Mouse (Mus musculus): ENCODE results near the gene Capn9. TPM values are rescaled to one million over a fixed set of nuclear protein-coding genes. Genes with fewer than 3 reads are reported as not detected.

Capn9 gene
- polyA plus RNA-seq, 1 experiment: not detected

- no peaks in the 10 kb centered on the region for H3K9me3 ChIP-seq (ENCODE audit: control insufficient read depth, low read length)
- TF ChIP-seq TAL1 (IDR thresholded peaks at IDR 0.05; ENCODE audit: low read length) (no peak), GATA1 (IDR thresholded peaks at IDR 0.05; ENCODE audit: low read length) (no peak)
- H3K27me3 ChIP-seq (ENCODE audit: control insufficient read depth): no peaks in the 10 kb centered on the region
- H3K36me3 ChIP-seq (ENCODE audit: control insufficient read depth): peaks cover 96% of the 10 kb centered on the region
- H3K4me1 ChIP-seq (ENCODE audit: control insufficient read depth): no peaks in the 10 kb centered on the region
- H3K4me3 ChIP-seq (replicated peaks): no peak overlapping the region
Measured at GRCm38 (mm10) chr8:124546371-124546770, 29.5 kb upstream of the Capn9 start.

GRCm38 (mm10) chr8:124546815-124547214 is 29.1 kb upstream of the Capn9 start:
- H3K4me1 ChIP-seq (ENCODE audit: control insufficient read depth): no peaks in the 10 kb centered on the region
- H3K27me3 ChIP-seq (ENCODE audit: control insufficient read depth): no peaks in the 10 kb centered on the region
- no peak overlapping the region for H3K4me3 ChIP-seq (replicated peaks)
- TF ChIP-seq GATA1 (IDR thresholded peaks at IDR 0.05; ENCODE audit: low read length) (no peak), TAL1 (IDR thresholded peaks at IDR 0.05; ENCODE audit: low read length) (no peak)
- H3K9me3 ChIP-seq (ENCODE audit: control insufficient read depth, low read length): no peaks in the 10 kb centered on the region
- peaks cover 96% of the 10 kb centered on the region for H3K36me3 ChIP-seq (ENCODE audit: control insufficient read depth)

GRCm38 (mm10) chr8:124547269-124547668 is 28.6 kb upstream of the Capn9 start:
- Histone ChIP-seq H3K36me3 (ENCODE audit: control insufficient read depth) (peaks cover 96% of the 10 kb centered on the region), H3K4me3 (replicated peaks) (no peak overlapping the region), H3K4me1 (ENCODE audit: control insufficient read depth) (no peaks in the 10 kb centered on the region), H3K9me3 (ENCODE audit: control insufficient read depth, low read length) (no peaks in the 10 kb centered on the region), H3K27me3 (ENCODE audit: control insufficient read depth) (no peaks in the 10 kb centered on the region)
- TF ChIP-seq TAL1 (IDR thresholded peaks at IDR 0.05; ENCODE audit: low read length) (no peak), GATA1 (IDR thresholded peaks at IDR 0.05; ENCODE audit: low read length) (no peak)

GRCm38 (mm10) chr8:124548187-124548586 is 27.7 kb upstream of the Capn9 start:
- H3K36me3 ChIP-seq (ENCODE audit: control insufficient read depth): peaks cover 94% of the 10 kb centered on the region

GRCm38 (mm10) chr8:124551011-124551661 is 24.8 kb upstream of the Capn9 start:
- Histone ChIP-seq H3K9me3 (ENCODE audit: control insufficient read depth, low read length) (no peaks in the 10 kb centered on the region), H3K36me3 (ENCODE audit: control insufficient read depth) (peaks cover 73% of the 10 kb centered on the region), H3K4me1 (ENCODE audit: control insufficient read depth) (no peaks in the 10 kb centered on the region; the same call in 1 of the 2 replicates), H3K27me3 (ENCODE audit: control insufficient read depth) (no peaks in the 10 kb centered on the region), H3K4me3 (replicated peaks) (no peak overlapping the region)
- no peak; the same call in 2 of the 3 replicates for TF ChIP-seq TAL1 (IDR thresholded peaks at IDR 0.05; ENCODE audit: low read length)
- TF ChIP-seq GATA1 (IDR thresholded peaks at IDR 0.05; ENCODE audit: low read length): no peak

More at GRCm38 (mm10) chr8:124548187-124548586, 27.7 kb upstream of the Capn9 start:
- Histone ChIP-seq H3K27me3 (ENCODE audit: control insufficient read depth) (no peaks in the 10 kb centered on the region), H3K9me3 (ENCODE audit: control insufficient read depth, low read length) (no peaks in the 10 kb centered on the region), H3K4me3 (replicated peaks) (no peak overlapping the region), H3K4me1 (ENCODE audit: control insufficient read depth) (no peaks in the 10 kb centered on the region)
- TF ChIP-seq GATA1 (IDR thresholded peaks at IDR 0.05; ENCODE audit: low read length): no peak
- TF ChIP-seq TAL1 (IDR thresholded peaks at IDR 0.05; ENCODE audit: low read length): no peak

- TF ChIP-seq TAL1 (IDR thresholded peaks at IDR 0.05; ENCODE audit: low read length): no peak
- no peak for TF ChIP-seq GATA1 (IDR thresholded peaks at IDR 0.05; ENCODE audit: low read length)
- no peaks in the 10 kb centered on the region; the same call in 1 of the 2 replicates for H3K4me1 ChIP-seq (ENCODE audit: control insufficient read depth)
- H3K9me3 ChIP-seq (ENCODE audit: control insufficient read depth, low read length): no peaks in the 10 kb centered on the region
- peaks cover 47% of the 10 kb centered on the region for H3K36me3 ChIP-seq (ENCODE audit: control insufficient read depth)
- H3K4me3 ChIP-seq (replicated peaks): no peak overlapping the region
- no peaks in the 10 kb centered on the region for H3K27me3 ChIP-seq (ENCODE audit: control insufficient read depth)
Measured at GRCm38 (mm10) chr8:124555113-124555750, 20.7 kb upstream of the Capn9 start.

GRCm38 (mm10) chr8:124556164-124556563 is 19.7 kb upstream of the Capn9 start:
- Histone ChIP-seq H3K36me3 (ENCODE audit: control insufficient read depth) (peaks cover 38% of the 10 kb centered on the region), H3K4me3 (replicated peaks) (no peak overlapping the region), H3K4me1 (ENCODE audit: control insufficient read depth) (no peaks in the 10 kb centered on the region; the same call in 1 of the 2 replicates), H3K9me3 (ENCODE audit: control insufficient read depth, low read length) (no peaks in the 10 kb centered on the region), H3K27me3 (ENCODE audit: control insufficient read depth) (no peaks in the 10 kb centered on the region)
- no peak for TF ChIP-seq TAL1 (IDR thresholded peaks at IDR 0.05; ENCODE audit: low read length)
- TF ChIP-seq GATA1 (IDR thresholded peaks at IDR 0.05; ENCODE audit: low read length): no peak

GRCm38 (mm10) chr8:124556658-124557057 is 19.3 kb upstream of the Capn9 start:
- TF ChIP-seq TAL1 (IDR thresholded peaks at IDR 0.05; ENCODE audit: low read length) (no peak), GATA1 (IDR thresholded peaks at IDR 0.05; ENCODE audit: low read length) (no peak)
- Histone ChIP-seq H3K4me3 (replicated peaks) (no peak overlapping the region), H3K27me3 (ENCODE audit: control insufficient read depth) (no peaks in the 10 kb centered on the region), H3K36me3 (ENCODE audit: control insufficient read depth) (peaks cover 33% of the 10 kb centered on the region), H3K4me1 (ENCODE audit: control insufficient read depth) (no peaks in the 10 kb centered on the region; the same call in 1 of the 2 replicates), H3K9me3 (ENCODE audit: control insufficient read depth, low read length) (no peaks in the 10 kb centered on the region)

- TF ChIP-seq TAL1 (IDR thresholded peaks at IDR 0.05; ENCODE audit: low read length) (no peak), GATA1 (IDR thresholded peaks at IDR 0.05; ENCODE audit: low read length) (no peak)
- no peak overlapping the region for H3K4me3 ChIP-seq (replicated peaks)
- H3K36me3 ChIP-seq (ENCODE audit: control insufficient read depth): peaks cover 25% of the 10 kb centered on the region
- H3K9me3 ChIP-seq (ENCODE audit: control insufficient read depth, low read length): no peaks in the 10 kb centered on the region
- H3K4me1 ChIP-seq (ENCODE audit: control insufficient read depth): no peaks in the 10 kb centered on the region; the same call in 1 of the 2 replicates
- no peaks in the 10 kb centered on the region for H3K27me3 ChIP-seq (ENCODE audit: control insufficient read depth)
Measured at GRCm38 (mm10) chr8:124557476-124557875, 18.4 kb upstream of the Capn9 start.

All from erythroblast, embryonic 14.5 days (primary cell).